Mouse (Mus musculus): ENCODE measurements around the gene Rbm33. TPM values are rescaled to one million over a fixed set of nuclear protein-coding genes. Genes with fewer than 3 reads are reported as not detected.

The Rbm33 gene
- total RNA-seq, 2 experiments from 2014 or later, result 59.7 to 63.2 TPM

GRCm38 (mm10) chr5:28456366-28456765 lies 139.4 kb downstream of the Rbm33 start:
- no peak for DNase-seq (ENCODE audit: extremely low spot score in 1 of 2, low spot score in 2 of 2)

GRCm38 (mm10) chr5:28457921-28458641 lies 141.2 kb downstream of the Rbm33 start:
- intact Hi-C loops (cut with DNase I), result loop anchor here (10.0 kb wide), 1 partner anchor 877 kb away; no protein-coding TSS in a partner anchor
- DNase-seq (ENCODE audit: extremely low spot score in 1 of 2, low spot score in 2 of 2), result no peak

More at GRCm38 (mm10) chr5:28456366-28456765, 139.4 kb downstream of the Rbm33 start:
- intact Hi-C loops (cut with DNase I), result loop anchor here (10.0 kb wide), 1 partner anchor 878 kb away; no protein-coding TSS in a partner anchor

DNA sequence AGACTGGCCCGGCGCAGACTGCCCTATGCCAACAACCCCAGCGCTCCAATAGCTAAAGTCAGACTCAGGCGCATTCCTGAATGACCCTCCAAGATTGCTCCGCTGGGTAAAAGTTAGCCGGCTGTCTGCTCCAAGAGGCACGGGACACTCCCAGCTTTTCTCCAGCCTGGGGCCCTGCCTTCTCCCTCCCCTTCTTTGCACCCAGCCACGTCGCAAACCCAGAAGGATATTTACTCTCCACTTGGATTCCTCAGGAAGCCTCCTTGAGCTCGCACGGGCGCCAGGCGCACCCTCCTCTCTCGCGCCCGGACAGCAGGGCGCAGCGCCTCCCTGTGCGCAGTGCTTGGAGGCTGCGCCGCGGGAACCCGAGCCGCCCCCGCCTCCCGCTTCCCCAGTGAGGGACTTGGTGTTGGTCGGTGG lies 141.9 kb downstream of the Rbm33 start:
- DNase-seq (ENCODE audit: extremely low spot score in 1 of 2, low spot score in 2 of 2), result no peak
- intact Hi-C loops (cut with DNase I), result loop anchor here (10.0 kb wide), 1 partner anchor 876 kb away; no protein-coding TSS in a partner anchor

- intact Hi-C loops (cut with DNase I), result loop anchor here (10.0 kb wide), 1 partner anchor 875 kb away; no protein-coding TSS in a partner anchor
These were observed 142.7 kb downstream of the Rbm33 start for GRCm38 (mm10) chr5:28459456-28460225.

DNA sequence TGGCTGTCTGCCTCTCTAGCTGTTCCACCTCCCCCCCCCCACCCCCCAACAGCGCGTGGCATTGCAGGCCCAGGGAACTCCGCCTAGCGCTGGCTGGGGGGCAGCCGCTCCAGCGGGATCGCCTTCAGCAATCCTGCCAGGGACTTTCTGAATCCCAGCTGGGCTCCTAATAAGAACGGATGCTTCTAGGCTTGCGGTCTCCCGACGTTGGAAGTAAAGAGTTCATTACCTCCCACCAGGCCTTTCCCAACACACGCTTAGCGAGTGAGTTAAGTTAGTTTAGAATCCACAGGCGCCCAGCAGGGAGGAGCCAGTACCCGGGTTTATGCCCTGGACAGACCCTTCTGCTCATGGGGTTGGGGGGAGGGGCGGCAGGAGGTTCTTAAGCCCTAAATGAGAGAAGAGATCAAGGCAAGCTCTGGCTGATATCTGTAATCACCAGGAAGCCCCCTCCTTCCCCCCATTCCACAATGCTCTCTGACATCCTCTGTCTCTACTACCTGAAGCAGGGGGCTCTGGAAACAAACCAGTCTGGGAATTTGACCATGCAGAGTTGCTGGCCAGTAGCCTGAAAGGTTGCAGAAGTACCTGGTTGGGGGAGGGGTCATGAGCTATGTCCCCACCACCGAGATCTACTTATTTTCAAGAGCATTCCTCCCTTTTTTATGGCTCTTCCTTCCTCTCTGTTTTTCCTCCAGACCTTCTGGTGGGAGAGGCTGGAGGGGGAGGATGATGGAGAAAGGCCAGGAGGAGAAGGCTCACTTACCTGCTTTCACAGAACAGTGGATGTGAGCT lies 143.8 kb downstream of the Rbm33 start:
- intact Hi-C loops (cut with DNase I), result no loop called here
- no peak for DNase-seq (ENCODE audit: extremely low spot score in 1 of 2, low spot score in 2 of 2)

More at GRCm38 (mm10) chr5:28459456-28460225, 142.7 kb downstream of the Rbm33 start:
- DNase-seq (ENCODE audit: extremely low spot score in 1 of 2, low spot score in 2 of 2), result no peak

- intact Hi-C loops (cut with DNase I), result no loop called here
- DNase-seq (ENCODE audit: extremely low spot score in 1 of 2, low spot score in 2 of 2), result no peak
These were observed 144.5 kb downstream of the Rbm33 start for GRCm38 (mm10) chr5:28461376-28461775.

DNA sequence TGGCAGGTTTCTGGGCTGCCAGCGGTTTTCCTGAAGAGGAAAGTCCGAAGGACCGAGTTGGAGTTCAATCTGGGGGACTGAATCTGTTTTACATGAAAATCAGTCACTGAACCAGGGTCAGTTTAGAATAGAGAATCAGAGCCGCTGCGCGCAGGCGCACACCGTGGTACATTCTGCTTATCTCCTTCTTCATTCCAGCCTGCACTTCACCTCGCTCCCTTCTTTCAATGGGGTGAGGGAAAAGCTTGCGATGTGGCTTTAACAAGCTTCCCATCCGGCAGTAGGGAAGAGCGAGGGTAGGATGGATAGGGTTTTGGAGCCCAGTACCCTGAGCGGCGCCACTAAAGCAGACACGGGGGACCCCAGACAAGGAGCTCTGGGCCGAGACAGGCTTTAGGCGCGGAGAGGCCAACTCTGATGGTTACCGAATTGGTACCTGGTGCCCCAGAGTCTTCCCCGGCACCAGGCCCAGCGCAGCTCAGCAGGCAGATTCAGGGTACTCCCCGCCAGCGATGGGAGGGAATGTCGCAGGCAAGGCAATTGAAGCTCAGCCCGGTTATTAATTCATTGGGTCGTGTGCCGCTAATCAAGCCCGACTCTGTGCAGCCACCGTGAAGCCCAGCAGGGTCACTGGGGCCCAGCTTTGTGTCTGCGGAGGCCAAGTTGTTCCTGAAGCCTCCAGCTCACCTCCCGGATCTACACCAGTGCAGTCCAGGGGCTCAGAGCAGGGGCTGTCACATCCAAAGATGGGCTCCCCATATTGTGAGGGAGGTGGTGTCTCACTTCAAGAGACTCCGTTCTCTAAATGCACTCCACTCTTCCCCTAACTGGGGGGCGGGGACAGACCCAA lies 146.0 kb downstream of the Rbm33 start:
- intact Hi-C loops (cut with DNase I), result no loop called here
- no peak for DNase-seq (ENCODE audit: extremely low spot score in 1 of 2, low spot score in 2 of 2)

GRCm38 (mm10) chr5:28463656-28464055 lies 146.7 kb downstream of the Rbm33 start:
- intact Hi-C loops (cut with DNase I), result no loop called here
- DNase-seq (ENCODE audit: extremely low spot score in 1 of 2, low spot score in 2 of 2), result no peak

DNA sequence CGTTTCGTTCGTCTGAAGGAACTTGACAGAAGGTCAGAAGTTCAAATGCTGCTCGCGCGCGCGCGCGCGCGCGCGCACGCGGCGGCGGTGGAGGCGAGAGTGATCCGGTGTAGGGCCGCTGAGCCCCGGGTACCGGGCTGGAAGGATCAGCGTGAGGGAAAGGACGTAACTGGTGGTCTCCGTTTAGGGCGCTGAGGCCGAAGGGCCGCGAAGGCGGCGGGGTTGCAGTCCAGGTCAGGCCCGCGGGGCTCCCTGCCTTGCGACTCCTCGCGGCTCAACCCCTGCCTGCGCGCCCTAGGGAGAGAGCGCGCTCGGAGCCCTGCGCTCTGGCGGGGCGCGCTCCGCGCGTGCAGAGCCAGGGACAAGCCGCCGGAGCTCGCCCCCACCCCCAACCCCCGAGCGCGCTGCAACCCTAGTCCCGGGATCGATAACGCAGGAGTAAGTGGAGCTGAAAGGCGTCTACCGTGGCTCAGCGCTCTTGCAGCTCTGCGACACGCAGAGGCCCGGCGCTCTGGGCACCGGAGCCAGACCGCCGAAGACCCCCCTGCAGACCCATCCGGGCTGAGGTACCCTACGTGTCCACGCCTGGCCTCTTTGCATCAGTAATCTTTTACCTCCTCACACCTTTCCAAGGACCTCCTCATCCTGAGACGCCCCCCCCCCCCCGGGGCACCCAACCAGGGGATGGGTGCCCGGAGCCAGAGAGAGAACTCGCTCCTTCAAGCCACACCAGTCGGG lies 147.6 kb downstream of the Rbm33 start:
- intact Hi-C loops (cut with DNase I), result loop anchor here (5.0 kb wide), 2 partner anchors 398 to 573 kb away; no protein-coding TSS in a partner anchor
- DNase-seq (ENCODE audit: extremely low spot score in 1 of 2, low spot score in 2 of 2), result peak in 1 of 2 experiments; percentile 49

DNA sequence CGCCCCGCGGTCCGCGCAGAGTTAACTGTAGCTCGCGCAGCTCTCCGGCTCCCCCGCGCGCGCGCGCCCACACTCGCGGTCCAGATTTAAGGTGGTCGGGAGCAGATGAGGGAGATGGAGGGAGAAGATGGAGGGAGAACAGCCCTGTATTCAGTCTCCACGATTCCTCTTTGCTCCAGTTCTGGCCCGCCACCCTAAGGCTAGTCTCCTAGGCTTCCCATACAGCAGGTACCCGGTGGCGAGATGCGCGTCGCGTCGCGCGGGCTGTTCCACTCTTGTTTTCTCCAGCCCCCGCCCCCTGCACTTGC lies 148.1 kb downstream of the Rbm33 start:
- intact Hi-C loops (cut with DNase I), result loop anchor here (5.0 kb wide), 2 partner anchors 397 to 572 kb away; no protein-coding TSS in a partner anchor
- DNase-seq (ENCODE audit: extremely low spot score in 1 of 2, low spot score in 2 of 2), result peak; percentile 55 to 81

GRCm38 (mm10) chr5:28465526-28465925 lies 148.6 kb downstream of the Rbm33 start:
- DNase-seq (ENCODE audit: extremely low spot score in 1 of 2, low spot score in 2 of 2), result no peak
- intact Hi-C loops (cut with DNase I), result loop anchor here (5.0 kb wide), 2 partner anchors 397 to 572 kb away; no protein-coding TSS in a partner anchor

GRCm38 (mm10) chr5:28466351-28466750 lies 149.4 kb downstream of the Rbm33 start:
- intact Hi-C loops (cut with DNase I), result loop anchor here (5.0 kb wide), 2 partner anchors 396 to 571 kb away; no protein-coding TSS in a partner anchor
- no peak for DNase-seq (ENCODE audit: extremely low spot score in 1 of 2, low spot score in 2 of 2)

GRCm38 (mm10) chr5:28466760-28467306 lies 149.9 kb downstream of the Rbm33 start, which contains the start of gene Shh:
TSS of gene Shh (minus strand) at chr5:28467256.
- intact Hi-C loops (cut with DNase I), result loop anchor here (5.0 kb wide), 2 partner anchors 395 to 570 kb away; no protein-coding TSS in a partner anchor
- peak; percentile 36 to 52 for DNase-seq (ENCODE audit: extremely low spot score in 1 of 2, low spot score in 2 of 2)
